Comparison of ENCODE assay signal across 15 mouse cellular contexts in genomic region chr6:32444393-32444792, GRCm38 (mm10).
A peak's percentile ranks its signal among the peaks of the same experiment; 100 is the strongest.
DNase-seq lines count a peak whose midpoint lies in the region; ATAC-seq and TF ChIP-seq lines count a peak whose summit lies in the region.
"Had no signal": no experiment of that assay in that cellular context is flagged by ENCODE, and none has a peak within 500 bp of the region (broad histone marks: within the 10 kb centered on the region; RNA-seq: fewer than 3 reads in every experiment).

No protein-coding gene starts in this region.

- H3K9me3 ChIP-seq in embryonic facial prominence, embryonic 13.5 days: no peaks in the 10 kb centered on the region
- H3K9me3 ChIP-seq in midbrain, postnatal 0 days (ENCODE audit: low read length): no peaks in the 10 kb centered on the region
- H3K9me3 ChIP-seq: kidney, embryonic 15.5 days had no signal

- TF ChIP-seq CTCF in left cerebral cortex, adult 2 months (IDR thresholded peaks at IDR 0.05): no peak
- no peak for TF ChIP-seq CTCF in midbrain, postnatal 0 days (IDR thresholded peaks at IDR 0.05)

- 55% methylated on average over 2 of the region's 2 CpGs for WGBS in embryonic facial prominence, embryonic 13.5 days
- WGBS in midbrain, postnatal 0 days: 57% methylated on average over 2 of the region's 2 CpGs

- H3K27me3 ChIP-seq in embryonic facial prominence, embryonic 13.5 days: no peaks in the 10 kb centered on the region
- H3K27me3 ChIP-seq in midbrain, postnatal 0 days (ENCODE audit: insufficient read depth, low read length): no peaks in the 10 kb centered on the region
- H3K27me3 ChIP-seq: kidney, embryonic 15.5 days had no signal

- H3K9ac ChIP-seq in embryonic facial prominence, embryonic 13.5 days: no peak overlapping the region
- H3K9ac ChIP-seq in midbrain, postnatal 0 days (replicated peaks; ENCODE audit: low read length, poor library complexity, severe bottlenecking): no peak overlapping the region
- H3K9ac ChIP-seq: kidney, embryonic 15.5 days had no signal

- H3K4me1 ChIP-seq in embryonic facial prominence, embryonic 13.5 days: peaks cover 10% of the 10 kb centered on the region; the same call in 1 of the 2 replicates
- H3K4me1 ChIP-seq in midbrain, postnatal 0 days (ENCODE audit: insufficient read depth, low read length): peaks cover 12% of the 10 kb centered on the region
- H3K4me1 ChIP-seq: kidney, embryonic 15.5 days had no signal

- H3K27ac ChIP-seq in left cerebral cortex, adult 2 months: peak overlapping the region; percentile 58
- H3K27ac ChIP-seq in embryonic facial prominence, embryonic 13.5 days: no peak overlapping the region
- 0 out of 2 replicates have a peak overlapping the region, but pooled peaks have one; percentile 12 for H3K27ac ChIP-seq in midbrain, postnatal 0 days (ENCODE audit: low read depth, low read length)
- H3K27ac ChIP-seq: kidney, embryonic 15.5 days; macrophage had no signal

- intact Hi-C loops in left cerebral cortex, adult 2 months (cut with DNase I): no loop called here

- no peaks in the 10 kb centered on the region for H3K36me3 ChIP-seq in embryonic facial prominence, embryonic 13.5 days
- H3K36me3 ChIP-seq in midbrain, postnatal 0 days (ENCODE audit: insufficient read depth, low read length): no peaks in the 10 kb centered on the region
- H3K36me3 ChIP-seq: kidney, embryonic 15.5 days had no signal

- no peak overlapping the region for H3K4me3 ChIP-seq in left cerebral cortex, adult 2 months
- H3K4me3 ChIP-seq in embryonic facial prominence, embryonic 13.5 days: no peak overlapping the region
- H3K4me3 ChIP-seq in midbrain, postnatal 0 days (ENCODE audit: low read depth, low read length): no peak overlapping the region
- H3K4me3 ChIP-seq: kidney, embryonic 15.5 days had no signal

- H3K4me2 ChIP-seq in embryonic facial prominence, embryonic 13.5 days: no peak overlapping the region
- no peak overlapping the region for H3K4me2 ChIP-seq in midbrain, postnatal 0 days (ENCODE audit: low read depth, low read length, poor library complexity, severe bottlenecking)
- H3K4me2 ChIP-seq: kidney, embryonic 15.5 days had no signal

- peak; percentile 37 for DNase-seq in embryo, embryonic 10 days (ENCODE audit: low spot score)
- DNase-seq in embryo, embryonic 9.5 days (ENCODE audit: extremely low spot score): no peak
- DNase-seq in left cerebral cortex, adult 2 months (ENCODE audit: extremely low spot score in 1 of 2, low spot score in 2 of 2): no peak
- DNase-seq in left cerebral cortex, adult 11 months (ENCODE audit: low spot score): no peak
- DNase-seq in midbrain, postnatal 0 days (ENCODE audit: low spot score): peak; percentile 70
- DNase-seq in adrenal gland, adult 8-10 months: no peak
- no peak for DNase-seq in cerebellum, adult 9-11 months
- DNase-seq: cerebellum, adult 11 months; gastrocnemius, postnatal 10 days; heart, postnatal 10 days; lung, adult 2 months; retina, postnatal 1 day had no signal

- 0 out of 2 replicates have a peak, but pooled peaks have one; percentile 37 for ATAC-seq in embryonic facial prominence, embryonic 13.5 days (ENCODE audit: insufficient number of reproducible peaks, insufficient read depth, low FRiP score, low TSS enrichment, low read depth)
- peak; percentile 84 for ATAC-seq in midbrain, postnatal 0 days (ENCODE audit: low FRiP score)

Comparison
In these comparisons a context has a peak if more than half of its experiments do, and no peak if none do; other contexts are left out.
1. DNase-seq: peak in embryo, embryonic 10 days (single experiment) and midbrain, postnatal 0 days (single experiment); none in embryo, embryonic 9.5 days (single experiment), left cerebral cortex, adult 2 months (0 of 2), left cerebral cortex, adult 11 months (single experiment), adrenal gland, adult 8-10 months (single experiment) and cerebellum, adult 9-11 months (single experiment).